In genomic region chr2:32141602-32142001, GRCm38 (mm10) we compare ENCODE assay signal across 19 mouse cellular contexts.
"Had no signal": no experiment of that assay in that cellular context is flagged by ENCODE, and none has a peak within 500 bp of the region (broad histone marks: within the 10 kb centered on the region; RNA-seq: fewer than 3 reads in every experiment).

No protein-coding gene starts in this region.

- H3K27ac ChIP-seq: intestine, embryonic 15.5 days; layer of hippocampus, adult 2 months; limb, embryonic 10.5 days; limb, embryonic 13.5 days; liver, embryonic 13.5 days; lung, embryonic 15.5 days; neural tube, embryonic 13.5 days had no signal

- H3K9me3 ChIP-seq: intestine, embryonic 15.5 days; limb, embryonic 10.5 days; limb, embryonic 13.5 days; liver, embryonic 13.5 days; lung, embryonic 15.5 days; megakaryocyte, embryonic 14.5 days; midbrain, embryonic 10.5 days; midbrain, embryonic 13.5 days; neural tube, embryonic 13.5 days had no signal

- ATAC-seq: intestine, embryonic 15.5 days; midbrain, embryonic 13.5 days; midbrain, embryonic 16.5 days had no signal

- H3K36me3 ChIP-seq: intestine, embryonic 15.5 days; limb, embryonic 10.5 days; limb, embryonic 13.5 days; liver, embryonic 13.5 days; lung, embryonic 15.5 days; midbrain, embryonic 10.5 days; midbrain, embryonic 13.5 days; neural tube, embryonic 13.5 days had no signal

- H3K4me3 ChIP-seq: intestine, embryonic 15.5 days; layer of hippocampus, adult 2 months; limb, embryonic 10.5 days; limb, embryonic 13.5 days; liver, embryonic 13.5 days; lung, embryonic 15.5 days; megakaryocyte, embryonic 14.5 days; midbrain, embryonic 10.5 days; midbrain, embryonic 13.5 days; myocyte; neural tube, embryonic 13.5 days had no signal

- H3K9ac ChIP-seq: intestine, embryonic 15.5 days; limb, embryonic 13.5 days; liver, embryonic 13.5 days; lung, embryonic 15.5 days; midbrain, embryonic 13.5 days; neural tube, embryonic 13.5 days had no signal

- H3K4me2 ChIP-seq: intestine, embryonic 15.5 days; limb, embryonic 13.5 days; liver, embryonic 13.5 days; lung, embryonic 15.5 days; midbrain, embryonic 13.5 days; neural tube, embryonic 13.5 days had no signal

- H3K27me3 ChIP-seq: intestine, embryonic 15.5 days; limb, embryonic 13.5 days; liver, embryonic 13.5 days; lung, embryonic 15.5 days; megakaryocyte, embryonic 14.5 days; midbrain, embryonic 13.5 days; neural tube, embryonic 13.5 days had no signal

- DNase-seq: kidney, adult 18-20 months; kidney, adult 9 months; kidney, postnatal 25 days; layer of hippocampus, adult 9-11 months; liver, embryonic 13.5 days; retina, postnatal 1 day; right cerebral cortex, postnatal 4 days; thymus, postnatal 25 days had no signal

- H3K4me1 ChIP-seq: intestine, embryonic 15.5 days had no signal
